Mouse (Mus musculus) cerebellum, adult 9-11 months (tissue): ENCODE measurements around the gene Ndufs2.

Experiments
- DNase-seq: peaks from one replicate; pipeline ENCODE4 v3.0.0; 2022

Gene Ndufs2

DNA sequence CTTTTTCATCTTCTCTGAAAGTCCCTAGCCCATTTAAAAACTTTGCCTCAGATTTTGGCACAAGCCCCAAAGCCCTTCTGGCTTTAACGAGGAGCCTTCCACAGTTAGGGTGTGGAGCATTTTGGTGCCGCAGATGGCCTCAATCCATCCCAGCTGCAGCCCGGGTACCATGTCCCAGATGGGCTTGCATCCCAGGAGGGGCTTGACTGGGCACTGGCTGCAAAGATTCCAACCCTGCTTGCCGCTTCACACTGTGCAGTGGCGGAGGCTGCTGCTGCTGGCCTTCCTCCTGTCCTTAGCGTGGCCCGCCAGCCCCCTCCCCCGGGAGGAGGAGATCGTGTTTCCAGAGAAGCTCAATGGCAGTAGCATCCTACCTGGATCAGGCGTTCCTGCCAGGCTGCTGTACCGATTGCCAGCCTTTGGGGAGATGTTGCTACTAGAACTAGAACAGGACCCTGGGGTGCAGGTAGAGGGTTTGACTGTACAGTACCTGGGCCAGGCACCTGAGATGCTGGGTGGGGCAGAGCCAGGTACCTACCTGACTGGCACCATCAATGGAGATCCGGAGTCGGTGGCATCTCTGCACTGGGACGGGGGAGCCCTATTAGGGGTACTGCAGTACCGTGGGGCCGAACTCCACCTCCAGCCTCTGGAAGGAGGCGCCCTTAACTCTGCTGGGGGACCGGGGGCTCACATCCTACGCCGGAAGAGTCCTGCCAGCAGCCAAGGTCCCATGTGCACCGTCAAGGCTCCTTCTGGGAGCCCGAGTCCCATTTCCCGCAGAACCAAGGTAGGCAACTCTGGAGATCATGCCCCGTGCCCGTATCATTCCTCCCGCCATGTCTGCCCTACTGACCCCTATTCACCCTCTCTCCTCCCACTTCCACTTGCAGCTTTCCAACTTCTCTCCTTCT lies at the start of gene Ndufs2:
Gene Ndufs2 (minus strand): TSS at position 709 of the 914 bp plus-strand sequence.
- no peak for DNase-seq

DNA sequence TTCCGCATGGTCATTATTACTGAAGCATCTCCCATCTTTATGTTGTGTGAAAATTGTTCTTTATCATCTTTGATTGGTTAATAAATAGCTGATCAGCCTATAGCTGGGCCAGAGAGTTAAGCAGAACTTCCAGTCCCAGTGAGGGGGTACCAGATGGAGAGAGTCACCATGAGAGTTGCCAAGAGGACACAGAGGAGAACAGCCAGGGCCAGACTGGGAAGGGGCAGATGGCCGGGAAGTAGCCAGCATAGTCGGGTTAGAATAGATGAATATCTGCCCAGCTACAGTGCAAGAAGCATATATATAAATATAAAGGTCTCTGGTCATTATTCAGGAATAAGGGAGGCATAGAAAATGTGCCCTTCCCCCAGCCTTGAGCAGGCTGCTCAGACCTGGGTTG lies 47.0 kb upstream of the Ndufs2 start:
- DNase-seq = peak; percentile 34

DNA sequence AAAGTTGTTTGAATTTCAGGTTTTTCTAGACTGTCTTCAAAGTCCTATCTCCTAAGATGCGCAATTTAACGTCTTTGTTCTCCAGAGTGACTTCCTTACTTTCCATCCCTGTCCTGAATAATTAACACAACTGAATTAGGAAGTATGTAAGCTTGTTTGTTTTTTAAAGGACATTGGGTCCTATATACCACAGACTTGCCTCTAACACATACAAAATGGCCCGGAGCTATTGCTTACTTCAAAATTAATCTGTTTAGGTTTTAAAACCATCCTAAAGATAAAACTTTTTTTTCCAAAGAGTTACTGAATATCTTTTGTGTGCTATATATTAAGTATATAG lies 43.8 kb upstream of the Ndufs2 start:
- no peak for DNase-seq

DNA sequence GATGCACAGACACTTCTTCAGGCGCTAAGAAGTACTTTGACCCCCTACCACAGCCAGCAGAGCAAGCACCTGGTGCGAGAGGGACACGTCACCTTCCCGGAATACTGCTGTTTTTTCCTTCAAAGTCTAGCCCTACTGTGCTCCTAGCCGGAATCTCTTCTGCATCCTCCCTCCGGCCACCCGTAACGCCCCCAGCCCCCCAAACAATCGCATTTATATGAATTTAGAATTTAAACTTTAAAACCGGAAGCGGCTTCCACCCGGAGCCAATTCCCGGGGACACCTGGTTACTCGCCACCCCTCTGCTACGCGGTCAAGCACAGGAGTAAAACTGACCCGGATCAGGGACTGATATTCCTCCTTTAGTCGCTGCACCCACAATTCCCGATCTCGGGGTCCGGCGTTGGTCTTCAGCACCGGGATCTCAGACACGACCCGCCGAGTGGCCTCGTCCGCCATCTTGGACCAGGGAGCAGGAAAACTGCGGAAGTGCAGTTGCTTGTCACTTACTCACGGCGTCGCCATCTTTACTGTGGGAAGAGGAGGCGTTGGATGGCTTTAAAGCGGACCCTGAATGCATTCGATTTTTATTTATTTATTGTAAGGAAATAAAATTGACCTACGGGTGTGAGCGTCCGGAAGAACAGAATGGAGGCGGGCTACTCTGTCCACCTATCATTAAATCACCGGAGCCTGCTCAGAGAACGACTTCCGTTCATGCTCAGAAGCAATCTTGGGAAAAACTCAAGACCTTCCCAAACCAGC lies 43.3 kb upstream of the Ndufs2 start, which contains the start of gene Ufc1:
Gene Ufc1 (minus strand): TSS at position 727 of the 765 bp plus-strand sequence.
- DNase-seq = peak; percentile 90

DNA sequence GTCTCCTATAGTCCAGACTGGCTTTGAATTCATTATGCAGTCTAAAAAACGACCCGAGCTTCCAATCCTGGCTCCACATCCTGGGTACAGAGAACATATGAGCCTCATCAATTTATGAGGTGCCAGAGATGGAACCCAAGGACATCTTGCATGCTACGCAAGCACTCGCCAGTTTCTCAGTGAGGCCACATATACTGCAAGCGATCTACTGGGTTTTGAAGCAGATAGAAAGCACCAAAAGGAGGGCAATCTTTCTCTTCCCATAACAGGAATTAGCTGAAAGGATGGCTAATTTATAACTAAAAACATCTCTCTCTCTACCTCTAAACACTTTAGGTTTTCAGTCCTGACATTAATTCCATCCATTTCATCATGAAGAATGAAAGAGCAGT lies 42.7 kb upstream of the Ndufs2 start:
- DNase-seq = peak; percentile 24

DNA sequence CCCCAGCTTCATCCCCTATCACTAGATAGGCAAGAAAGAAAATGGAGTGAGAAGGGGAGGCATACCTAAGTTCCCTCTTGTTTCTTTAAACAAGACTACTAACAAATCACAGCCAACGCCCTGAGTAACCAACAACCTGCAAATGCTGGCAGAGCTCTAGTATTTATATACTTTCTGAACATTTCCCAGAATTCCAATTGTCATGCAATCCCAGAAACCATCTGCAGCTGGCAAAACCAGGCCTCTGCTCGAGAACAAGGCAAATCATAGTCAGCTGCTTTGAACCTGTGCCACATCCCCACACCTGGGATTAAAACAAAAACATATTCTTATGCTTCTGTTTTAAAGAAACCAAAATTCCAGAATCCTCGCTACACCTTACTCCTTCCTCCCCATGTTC lies 42.2 kb upstream of the Ndufs2 start:
- DNase-seq = peak; percentile 23

DNA sequence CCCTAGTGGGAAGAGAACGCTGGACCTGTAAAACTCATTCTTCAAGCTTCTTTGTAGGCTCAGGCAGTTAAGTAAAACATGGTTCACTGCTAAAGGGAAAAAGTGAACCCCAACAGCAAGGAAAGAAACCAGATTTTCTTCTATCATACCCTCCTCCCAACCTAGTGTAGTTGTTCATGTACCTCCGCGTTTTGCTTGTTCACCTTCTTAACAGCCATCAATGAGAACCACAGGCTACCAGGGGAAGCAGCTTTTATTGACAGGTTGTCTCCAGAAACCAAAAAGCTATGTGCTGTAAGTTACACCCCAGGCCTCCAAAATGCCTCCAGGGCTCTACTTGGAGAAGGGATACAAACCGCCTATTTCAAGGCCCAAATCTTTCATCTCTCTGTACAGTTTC lies 37.1 kb upstream of the Ndufs2 start:
- peak; percentile 34 for DNase-seq

DNA sequence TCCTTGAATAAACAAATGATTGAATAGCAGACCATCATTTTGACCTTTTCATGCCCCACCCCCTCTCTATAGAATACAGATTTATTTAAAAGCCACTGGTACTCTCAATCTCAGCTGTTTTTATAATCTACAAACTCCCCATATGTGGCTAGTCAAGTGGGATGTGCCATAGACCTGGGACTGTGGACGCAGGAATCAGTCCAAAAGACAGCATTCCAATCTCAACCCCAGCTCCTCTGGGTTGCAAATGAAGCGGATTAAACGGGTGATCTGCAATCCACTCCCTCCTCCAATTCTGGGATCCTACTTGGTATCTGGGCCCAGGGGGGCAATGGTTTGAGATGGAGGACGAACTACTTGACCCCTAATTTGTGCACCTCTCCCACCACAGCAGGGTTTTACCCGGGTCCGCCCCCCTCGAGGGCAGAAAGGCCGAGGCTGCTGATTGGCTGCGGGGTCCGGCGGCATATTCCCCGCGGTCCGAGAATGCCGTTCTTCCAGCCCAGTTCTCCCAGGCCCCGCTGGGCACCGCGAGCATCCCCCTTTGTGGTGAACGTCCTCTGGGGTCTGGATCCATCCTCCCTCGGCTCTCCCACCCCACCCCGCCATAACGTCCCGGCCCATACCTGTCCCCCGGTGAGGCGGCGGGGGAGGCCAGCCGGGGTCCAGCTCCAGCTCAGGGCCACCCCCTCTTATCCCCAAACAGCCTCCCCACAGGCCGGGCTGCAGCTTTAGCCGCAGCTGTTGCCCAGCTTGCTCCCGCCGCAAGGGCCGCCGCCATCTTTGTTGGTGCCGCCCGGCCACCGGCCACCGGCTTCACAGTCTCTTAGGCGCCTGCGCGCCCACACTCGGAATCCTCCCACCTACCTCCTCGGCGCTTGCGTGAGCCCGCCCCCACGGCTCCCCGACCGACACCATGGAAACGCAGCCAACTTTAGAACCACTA lies 36.2 kb upstream of the Ndufs2 start, which contains the start of gene Usp21:
Gene Usp21 (minus strand): TSS at position 856 of the 946 bp plus-strand sequence.
- peak; percentile 96 for DNase-seq

DNA sequence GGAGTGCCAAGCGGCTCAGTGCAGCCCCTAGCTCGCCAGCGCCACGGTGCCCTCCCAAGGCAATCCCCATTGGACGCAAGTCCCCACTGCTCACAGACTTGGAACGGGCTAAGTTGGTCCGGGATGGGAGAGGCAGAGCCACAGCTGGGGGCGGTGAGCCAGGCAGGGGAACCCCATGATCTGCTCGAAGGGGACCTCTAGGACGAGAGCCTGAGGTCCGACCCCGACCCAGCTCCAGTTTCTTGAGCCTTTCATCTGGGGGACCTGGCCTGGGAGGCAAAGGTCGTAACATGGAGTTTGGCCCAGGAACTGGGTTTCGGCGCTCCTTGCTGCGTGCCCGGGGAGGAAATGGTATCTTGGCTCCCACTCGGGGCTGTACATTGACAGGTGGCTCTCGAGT lies 35.3 kb upstream of the Ndufs2 start:
- peak; percentile 67 for DNase-seq

DNA sequence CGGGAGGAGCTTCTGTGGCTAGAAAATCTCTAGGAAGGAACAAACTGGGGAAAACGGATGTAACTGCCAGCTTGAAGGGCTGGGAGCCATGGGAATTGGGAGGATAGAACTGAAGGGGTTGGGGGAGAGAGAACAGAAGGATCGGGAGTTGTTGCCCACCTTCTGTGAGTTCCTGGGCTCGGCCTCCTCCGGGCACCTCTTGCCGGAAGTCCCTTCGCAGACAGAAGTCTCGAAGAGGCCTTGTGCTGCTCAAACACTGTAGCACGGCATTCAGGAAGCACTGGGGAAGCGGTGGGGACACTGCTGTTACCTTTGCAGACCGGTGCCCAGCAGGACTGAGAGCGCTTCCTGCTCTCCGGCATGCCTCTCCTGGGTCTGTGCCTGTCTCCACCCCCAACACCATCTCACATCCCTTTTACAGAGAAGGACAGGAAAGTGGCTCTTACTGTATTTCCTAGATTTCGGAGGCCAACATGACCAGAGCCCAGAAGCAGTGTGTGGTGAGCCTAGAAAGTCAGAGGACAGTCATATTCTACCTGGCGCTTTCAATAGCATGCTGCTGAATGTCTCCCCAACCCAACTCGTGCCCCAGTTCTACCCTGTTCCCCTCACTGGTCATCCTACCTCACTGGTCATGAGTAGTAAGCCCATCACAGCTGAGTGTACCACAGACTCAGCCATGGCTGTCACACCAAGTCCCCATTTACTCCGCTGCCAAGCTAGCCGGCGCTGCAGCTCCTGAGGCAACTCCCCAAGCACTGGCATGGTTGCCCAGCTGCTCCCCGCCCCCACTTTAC lies 34.1 kb upstream of the Ndufs2 start:
- peak; percentile 32 for DNase-seq

DNA sequence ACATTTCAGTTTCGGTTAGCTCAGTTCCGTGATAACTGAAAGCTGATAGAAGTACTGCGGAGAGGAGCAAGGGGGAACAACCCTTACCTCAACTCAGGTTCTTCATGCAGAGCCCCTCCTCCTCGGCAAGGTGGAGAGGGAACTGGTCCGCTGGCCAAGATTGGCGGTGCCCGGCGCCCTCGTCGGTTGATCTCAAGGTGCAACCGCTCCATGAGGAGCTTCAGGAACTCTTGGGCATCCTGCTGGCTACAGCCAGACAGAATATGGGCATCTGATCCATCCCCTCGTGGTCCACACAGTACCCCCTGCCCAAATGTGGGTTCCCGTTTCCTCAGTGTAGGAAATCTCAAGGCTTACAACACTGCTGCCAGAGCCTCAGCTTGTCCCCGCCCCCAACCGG lies 33.3 kb upstream of the Ndufs2 start:
- DNase-seq = peak; percentile 43

DNA sequence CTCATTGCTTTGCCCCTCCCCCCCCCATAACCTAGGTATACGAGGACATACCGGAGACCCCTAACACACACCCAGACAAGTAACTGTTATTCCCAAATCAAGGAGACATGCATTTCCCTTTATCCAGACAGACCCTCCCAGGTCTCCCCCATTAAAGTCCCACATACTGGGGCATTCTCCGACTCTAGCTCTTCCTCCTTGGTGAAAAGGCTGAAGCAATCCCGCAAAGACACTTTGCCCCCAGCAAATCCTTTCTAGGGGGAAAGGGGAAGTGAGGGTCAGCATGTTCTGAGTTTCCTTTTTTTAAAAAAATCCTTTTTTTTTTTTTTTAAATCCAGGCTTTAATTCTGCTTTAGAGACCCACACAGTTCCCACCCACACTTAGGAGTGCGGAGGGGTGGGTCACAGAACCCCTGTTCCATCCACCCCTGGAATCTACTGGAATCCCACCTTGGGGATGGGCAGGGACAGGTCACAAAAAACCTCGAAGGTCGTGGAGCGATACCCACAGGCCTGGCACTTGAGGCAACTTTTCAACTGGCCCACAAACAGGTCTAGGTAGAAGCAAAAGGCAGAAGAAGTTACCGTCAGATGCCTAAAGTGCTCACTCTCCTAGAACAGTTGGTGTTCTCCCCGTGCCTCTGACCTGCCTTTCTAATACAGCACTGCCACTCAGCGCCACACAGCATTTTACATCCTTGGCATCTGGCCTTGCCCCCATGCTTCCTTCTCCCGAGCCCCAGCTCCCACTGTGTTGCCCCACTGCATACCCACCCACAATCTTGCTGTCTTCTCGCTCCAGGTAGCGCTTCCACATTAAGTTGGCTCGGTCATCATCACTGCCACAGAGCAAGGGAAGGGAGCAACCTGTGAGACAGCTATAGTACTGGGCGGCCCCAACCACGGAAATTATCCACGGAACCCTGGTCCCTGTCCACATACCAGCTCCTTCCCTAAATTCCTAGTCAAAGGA lies 32.3 kb upstream of the Ndufs2 start:
- peak; percentile 32 for DNase-seq

DNA sequence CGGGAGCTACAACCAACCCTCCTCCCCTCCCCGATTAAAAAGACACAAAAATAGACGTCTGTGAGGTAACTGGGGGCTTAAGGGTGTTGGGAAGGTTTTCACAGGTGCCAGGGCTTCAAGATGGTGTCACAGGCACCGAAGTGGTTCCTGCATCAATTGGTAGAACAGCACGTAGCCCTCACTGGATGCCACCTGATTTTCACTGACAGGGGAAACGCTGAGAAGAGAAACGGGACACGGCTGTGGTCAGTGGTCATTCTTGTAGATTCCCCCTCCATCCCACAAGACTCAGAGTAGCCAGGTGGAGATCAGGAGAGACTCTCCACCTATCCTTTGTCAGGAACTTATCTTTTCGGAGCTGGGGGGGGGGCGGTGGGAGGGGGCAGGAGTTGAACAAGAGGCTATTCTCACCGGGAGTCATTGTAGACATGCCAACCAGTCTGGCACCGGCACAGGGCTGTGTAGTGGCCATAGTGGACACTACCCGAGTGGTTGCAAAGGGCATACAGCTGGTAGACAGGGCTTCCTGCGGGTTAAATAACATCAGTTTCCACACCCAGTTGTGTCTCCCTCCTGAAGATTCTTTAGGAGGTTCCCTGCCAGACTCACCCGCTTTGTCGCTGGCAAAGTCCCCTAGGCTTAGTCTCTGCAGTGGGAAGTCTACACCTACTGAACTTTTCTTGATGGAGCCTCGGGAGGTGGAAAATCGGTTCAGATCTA lies 31.1 kb upstream of the Ndufs2 start:
- peak; percentile 63 for DNase-seq

DNA sequence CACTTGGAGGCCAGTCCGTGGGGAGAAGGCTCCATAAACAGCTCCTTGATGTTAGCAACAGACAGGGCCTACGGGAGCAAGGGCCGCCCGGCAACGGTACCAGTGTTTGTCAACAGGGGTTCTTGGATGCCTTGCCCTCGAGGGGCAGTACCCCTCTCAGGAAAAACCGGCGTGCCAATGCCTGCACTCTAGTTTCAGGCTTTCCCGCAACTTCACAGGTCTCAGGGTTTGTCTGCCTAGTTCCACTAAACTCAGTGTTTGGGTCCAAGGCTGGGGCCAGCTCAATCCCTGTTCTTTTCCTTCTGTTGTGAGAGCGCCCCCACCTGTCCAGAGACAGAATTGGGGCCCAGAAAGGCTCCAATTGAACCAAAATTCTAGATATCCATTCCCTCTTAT lies 30.3 kb upstream of the Ndufs2 start:
- DNase-seq = peak; percentile 73

DNA sequence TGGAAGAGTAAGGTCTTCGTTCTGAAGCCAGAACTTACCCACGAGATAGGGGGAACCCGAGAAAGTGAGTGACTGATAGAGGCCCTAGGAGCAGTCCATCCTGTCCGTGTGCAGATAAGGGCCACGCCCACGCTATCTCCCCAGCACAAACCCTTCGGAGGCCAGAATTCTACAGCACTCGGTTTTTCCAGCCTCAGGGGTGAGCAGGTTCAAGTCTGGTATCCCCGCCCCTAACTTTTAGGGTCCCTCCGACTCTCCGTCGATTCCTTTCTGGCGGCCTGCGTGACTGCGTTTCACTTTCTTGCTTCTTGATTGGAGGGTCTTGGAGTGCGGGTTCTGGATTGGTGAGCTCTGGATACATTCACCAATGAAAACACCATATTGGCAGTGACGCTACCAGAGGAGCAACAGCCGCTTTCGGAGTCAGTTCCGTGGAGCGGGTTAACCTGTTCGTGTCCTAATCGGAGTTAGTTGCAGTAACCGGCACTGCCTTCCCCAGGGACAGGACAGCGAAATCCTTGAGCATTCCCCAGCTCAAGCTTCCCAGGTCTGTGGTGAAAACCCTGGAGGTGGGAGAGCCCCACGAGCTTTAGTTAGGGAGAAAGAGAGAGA lies 29.8 kb upstream of the Ndufs2 start, which contains the start of gene Ppox:
Gene Ppox (minus strand): TSS at position 271 of the 612 bp plus-strand sequence.
- peak; percentile 96 for DNase-seq

DNA sequence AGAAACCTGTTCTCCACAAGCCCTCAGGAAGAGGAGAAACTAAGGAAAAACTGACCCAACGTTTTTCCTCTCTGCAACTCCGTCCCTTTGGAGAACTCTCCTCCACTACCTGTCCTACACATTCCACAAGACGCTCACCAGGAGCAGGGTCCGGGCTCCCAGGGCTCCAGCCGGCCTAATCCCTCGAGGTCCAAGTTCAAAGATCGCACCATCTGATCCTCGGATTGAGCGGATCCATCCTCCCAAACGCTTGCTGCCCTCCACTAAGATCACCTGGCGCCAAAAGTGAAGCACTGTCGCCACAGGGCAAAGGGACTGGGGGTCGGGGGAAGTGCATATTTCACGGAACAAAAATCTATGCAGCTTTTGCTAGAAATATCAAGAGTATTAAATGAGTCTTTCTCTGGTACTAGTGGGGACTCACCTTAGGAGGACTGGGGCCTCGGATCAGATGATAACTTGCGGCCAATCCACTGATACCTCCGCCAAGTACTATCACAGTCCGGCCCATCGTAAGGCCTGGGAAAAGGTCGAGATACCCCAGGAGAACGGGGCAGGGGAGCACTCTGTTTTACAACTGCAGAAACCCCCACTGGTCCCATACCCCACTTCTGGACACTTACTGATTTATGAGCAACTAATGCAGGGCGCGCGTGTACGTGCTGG lies 29.2 kb upstream of the Ndufs2 start:
- peak; percentile 39 for DNase-seq

DNA sequence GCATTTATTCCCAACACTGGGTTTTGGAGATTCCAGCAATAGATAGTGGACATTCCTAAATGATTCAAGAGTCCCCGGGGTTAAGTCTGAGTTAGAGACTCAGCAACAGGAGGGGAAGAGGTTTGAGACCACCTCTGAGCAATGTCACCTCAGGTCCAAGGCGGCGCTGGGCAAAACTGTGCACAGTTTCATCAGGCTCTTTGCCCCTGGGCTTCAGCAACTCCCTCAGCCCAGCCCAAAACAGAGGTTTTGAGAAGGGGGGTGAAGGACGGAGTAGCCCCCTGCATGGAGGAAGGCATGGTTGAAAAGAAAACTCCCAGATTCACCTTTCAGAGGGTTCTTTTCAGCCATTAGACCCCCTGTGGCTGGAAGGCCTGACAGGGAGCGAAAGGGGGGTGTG lies 28.5 kb upstream of the Ndufs2 start:
- DNase-seq = no peak

DNA sequence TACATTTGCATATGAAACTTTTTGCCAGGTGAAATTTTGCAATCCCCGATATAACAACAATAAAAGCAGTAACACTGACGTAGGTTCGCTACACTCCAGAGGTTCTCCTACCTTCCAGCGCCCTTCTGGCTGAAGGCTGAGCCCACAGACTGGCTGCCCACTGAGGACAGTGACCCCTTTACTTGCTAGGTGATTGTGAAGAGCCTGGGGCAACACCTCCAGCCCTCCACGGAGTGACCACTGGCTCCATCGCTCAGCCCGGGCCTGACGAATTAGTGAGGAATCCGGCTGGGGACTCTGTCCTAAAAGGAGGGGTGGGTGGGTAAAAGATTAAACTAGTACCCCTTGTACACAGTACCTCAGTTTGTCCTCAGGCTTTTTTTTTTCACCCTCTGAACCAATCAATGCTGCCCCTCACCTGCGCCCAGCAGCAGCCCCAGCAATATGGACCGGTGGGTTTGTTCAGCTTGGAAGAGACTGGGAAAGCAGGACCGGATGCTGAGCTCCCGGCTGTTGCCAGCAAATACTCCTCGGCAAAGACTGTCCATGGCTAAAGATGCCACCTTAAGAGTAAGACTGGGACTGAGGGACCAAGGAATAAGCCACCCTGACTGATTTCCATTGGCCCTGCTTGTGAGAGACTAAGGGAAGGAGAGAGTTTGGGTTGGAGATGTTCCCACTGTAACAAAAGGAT lies 28.0 kb upstream of the Ndufs2 start:
- DNase-seq = peak; percentile 23
